Mouse (Mus musculus) urinary bladder, adult 18-20 months (tissue): ENCODE measurements around the gene Coq7.

Experiments used
- DNase-seq, 2 experiments: peaks; one replicate each; pipeline ENCODE4 v3.0.0; 2022; ENCODE audit warnings: low spot score in 2 of 2, mixed read lengths in 2 of 2

The Coq7 gene

GRCm38 (mm10) chr7:118461400-118462136, 71.6 kb downstream of the Coq7 start:
- no peak for DNase-seq
